Mouse (Mus musculus) layer of hippocampus, adult 18-20 months (tissue): ENCODE data around the gene Fpr3. TPM values are rescaled to one million over a fixed set of nuclear protein-coding genes. Genes with fewer than 3 reads are reported as not detected.
"Not testable (repeated sequence)": the region's sequence is repeated elsewhere in the genome, so short reads cannot be mapped to it uniquely, and the experiment has no call there.

Experiments used
- DNase-seq, 2 experiments: peaks; one replicate each; pipeline ENCODE4 v3.0.0; 2022; ENCODE audit warnings: low spot score in 2 of 2
- long read RNA-seq: library from polyadenylated mRNA; stranded (forward); transcript quantifications from one replicate; pipeline ENCODE4 v2.0.0, GENCODE M21; 2021
- total RNA-seq, 2 experiments: library from RNA; stranded (reverse); gene quantifications; 2 replicates each; pipeline ENCODE4 v1.2.3; 2021

Fpr3 gene
- total RNA-seq, result not detected
- long read RNA-seq, partial matches to known transcripts, result 0 of 1 reads
- long read RNA-seq, other reads (novel, unspliced or antisense), result 1 of 1 reads

GRCm38 (mm10) chr17:17887774-17888248 lies at the start of gene Fpr3, which contains the start of gene Fpr2:
Fpr3 (plus strand) TSS chr17:17887852.
Fpr2 (plus strand) TSS chr17:17887824.
- DNase-seq, result no peak

GRCm38 (mm10) chr17:17837919-17838701 lies 49.5 kb upstream of the Fpr3 start:
- peak; percentile 93 to 97 for DNase-seq

- DNase-seq, result no peak
These were observed 48.4 kb upstream of the Fpr3 start for GRCm38 (mm10) chr17:17839276-17839675.

- no peak for DNase-seq
These were observed 46.9 kb upstream of the Fpr3 start for GRCm38 (mm10) chr17:17840796-17841195.

- DNase-seq, result no peak
These were observed 44.0 kb upstream of the Fpr3 start for GRCm38 (mm10) chr17:17843534-17844261.

GRCm38 (mm10) chr17:17844606-17845005 lies 43.0 kb upstream of the Fpr3 start:
- DNase-seq, result not testable (repeated sequence)

- DNase-seq, result no peak
These were observed 42.2 kb upstream of the Fpr3 start for GRCm38 (mm10) chr17:17845187-17846027.

GRCm38 (mm10) chr17:17848988-17849387 lies 38.7 kb upstream of the Fpr3 start:
- no peak for DNase-seq

GRCm38 (mm10) chr17:17849906-17850712 lies 37.5 kb upstream of the Fpr3 start:
- no peak for DNase-seq

GRCm38 (mm10) chr17:17855064-17855838 lies 32.4 kb upstream of the Fpr3 start, which contains the start of gene Has1:
Has1 (minus strand) TSS chr17:17855205.
- no peak for DNase-seq

GRCm38 (mm10) chr17:17856612-17857011 lies 31.0 kb upstream of the Fpr3 start:
- no peak for DNase-seq

GRCm38 (mm10) chr17:17857446-17857845 lies 30.2 kb upstream of the Fpr3 start:
- no peak for DNase-seq

GRCm38 (mm10) chr17:17860110-17860509 lies 27.5 kb upstream of the Fpr3 start:
- DNase-seq, result no peak

- DNase-seq, result no peak
These were observed 25.3 kb upstream of the Fpr3 start for GRCm38 (mm10) chr17:17862360-17862759.

- DNase-seq, result no peak
These were observed 22.5 kb upstream of the Fpr3 start for GRCm38 (mm10) chr17:17865168-17865567.

GRCm38 (mm10) chr17:17866801-17867469 lies 20.7 kb upstream of the Fpr3 start:
- peak in 1 of 2 experiments; percentile 30 for DNase-seq

GRCm38 (mm10) chr17:17870892-17871550 lies 16.6 kb upstream of the Fpr3 start:
- no peak for DNase-seq

GRCm38 (mm10) chr17:17871697-17872096 lies 16.0 kb upstream of the Fpr3 start:
- no peak for DNase-seq
